Mouse (Mus musculus): ENCODE measurements around the gene Arl15.

The Arl15 gene

GRCm38 (mm10) chr13:113870403-113870802, 76.1 kb downstream of the Arl15 start:
- no peak for DNase-seq (ENCODE audit: low read depth)

GRCm38 (mm10) chr13:113871853-113872252, 77.5 kb downstream of the Arl15 start:
- DNase-seq (ENCODE audit: low read depth) = no peak

GRCm38 (mm10) chr13:113875724-113876123, 81.4 kb downstream of the Arl15 start:
- no peak for DNase-seq (ENCODE audit: low read depth)

- no peak for DNase-seq (ENCODE audit: low read depth)
Measured at GRCm38 (mm10) chr13:113877420-113877819, 83.1 kb downstream of the Arl15 start.

GRCm38 (mm10) chr13:113878571-113878970, 84.3 kb downstream of the Arl15 start:
- DNase-seq (ENCODE audit: low read depth) = no peak

- no peak for DNase-seq (ENCODE audit: low read depth)
Measured at GRCm38 (mm10) chr13:113879651-113880327, 85.5 kb downstream of the Arl15 start.

- DNase-seq (ENCODE audit: low read depth) = no peak
Measured at GRCm38 (mm10) chr13:113880564-113881171, 86.4 kb downstream of the Arl15 start.

- no peak for DNase-seq (ENCODE audit: low read depth)
Measured at GRCm38 (mm10) chr13:113882959-113883358, 88.7 kb downstream of the Arl15 start.

- no peak for DNase-seq (ENCODE audit: low read depth)
Measured at GRCm38 (mm10) chr13:113887090-113887489, 92.8 kb downstream of the Arl15 start.

GRCm38 (mm10) chr13:113888126-113888525, 93.8 kb downstream of the Arl15 start:
- no peak for DNase-seq (ENCODE audit: low read depth)

- DNase-seq (ENCODE audit: low read depth) = no peak
Measured at GRCm38 (mm10) chr13:113888704-113889103, 94.4 kb downstream of the Arl15 start.

- no peak for DNase-seq (ENCODE audit: low read depth)
Measured at GRCm38 (mm10) chr13:113889140-113890055, 95.1 kb downstream of the Arl15 start.

- DNase-seq (ENCODE audit: low read depth) = no peak
Measured at GRCm38 (mm10) chr13:113896684-113897083, 102.4 kb downstream of the Arl15 start.

- no peak for DNase-seq (ENCODE audit: low read depth)
Measured at GRCm38 (mm10) chr13:113897498-113897897, 103.2 kb downstream of the Arl15 start.

- no peak for DNase-seq (ENCODE audit: low read depth)
Measured at GRCm38 (mm10) chr13:113897951-113898350, 103.6 kb downstream of the Arl15 start.

- DNase-seq (ENCODE audit: low read depth) = no peak
Measured at GRCm38 (mm10) chr13:113901001-113901545, 106.8 kb downstream of the Arl15 start.

GRCm38 (mm10) chr13:113903255-113903654, 109.0 kb downstream of the Arl15 start:
- no peak for DNase-seq (ENCODE audit: low read depth)

GRCm38 (mm10) chr13:113911986-113912519, 117.7 kb downstream of the Arl15 start:
- no peak for DNase-seq (ENCODE audit: low read depth)

- no peak for DNase-seq (ENCODE audit: low read depth)
Measured at GRCm38 (mm10) chr13:113914551-113914971, 120.3 kb downstream of the Arl15 start.

- DNase-seq (ENCODE audit: low read depth) = no peak
Measured at GRCm38 (mm10) chr13:113915700-113916099, 121.4 kb downstream of the Arl15 start.

- no peak for DNase-seq (ENCODE audit: low read depth)
Measured at GRCm38 (mm10) chr13:113916761-113917160, 122.5 kb downstream of the Arl15 start.

GRCm38 (mm10) chr13:113917376-113917775, 123.1 kb downstream of the Arl15 start:
- no peak for DNase-seq (ENCODE audit: low read depth)

All from c-Kit-positive CD71-negative TER-119-negative erythroid progenitor cells, embryonic 14.5 days (primary cell).